Mouse (Mus musculus) colon, adult 2 months (tissue): ENCODE measurements around the gene Olfr657. TPM values are rescaled to one million over a fixed set of nuclear protein-coding genes. Genes with fewer than 3 reads are reported as not detected.

Experiments
- polyA plus RNA-seq: library from polyadenylated mRNA; depleted of rRNA; stranded (reverse); fragments of >200 nt; gene quantifications from 2 replicates; pipeline ENCODE4 v1.2.3, GENCODE M21; 2012; rRNA removed

Olfr657 gene
- polyA plus RNA-seq, result not detected in 2 replicates

DNA sequence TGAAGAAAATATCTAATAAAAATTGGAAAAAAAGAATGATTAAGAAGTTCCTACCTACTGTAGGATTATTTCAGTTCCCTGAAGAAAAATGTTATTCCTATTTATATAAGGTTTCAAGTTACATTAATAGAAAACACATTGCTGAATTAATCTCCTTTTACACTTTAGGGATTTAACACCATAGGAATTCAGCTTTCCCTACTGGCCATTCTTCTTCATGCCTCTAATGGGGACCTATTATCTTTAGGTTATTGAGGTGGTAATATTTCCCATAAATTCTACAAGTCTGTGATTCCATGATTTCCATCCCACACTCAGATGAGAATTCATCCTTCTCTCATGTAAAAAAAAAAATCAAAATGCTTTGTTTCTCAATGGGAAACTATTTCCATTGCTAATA lies at the start of gene Olfr657:
Olfr657 (plus strand) TSS at position 301 of the 400 bp plus-strand sequence.

DNA sequence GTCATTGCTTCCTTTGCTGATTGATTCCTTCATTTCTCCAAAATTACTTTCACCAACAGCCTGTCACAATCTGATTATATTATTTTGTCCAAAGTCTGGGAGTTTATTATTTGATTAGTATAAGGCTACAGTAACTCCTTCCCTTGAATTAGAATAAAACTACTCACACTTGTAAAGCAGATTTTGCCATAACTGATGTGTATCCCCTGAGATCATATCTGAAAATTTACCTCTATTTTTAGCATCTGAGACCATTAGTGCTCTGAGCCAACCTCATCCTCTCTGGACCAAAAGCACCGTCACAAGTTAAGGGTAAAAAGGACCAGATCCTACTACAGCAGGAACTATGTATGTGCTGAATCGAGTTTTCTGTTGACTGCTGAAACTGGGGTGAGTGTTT lies 47.6 kb upstream of the Olfr657 start, which contains the start of gene Olfr653:
Olfr653 (plus strand) TSS at position 301 of the 400 bp plus-strand sequence.

GRCm38 (mm10) chr7:104586725-104587124 lies 37.9 kb upstream of the Olfr657 start, which contains the start of gene Olfr654:
Olfr654 (plus strand) TSS chr7:104587025.

DNA sequence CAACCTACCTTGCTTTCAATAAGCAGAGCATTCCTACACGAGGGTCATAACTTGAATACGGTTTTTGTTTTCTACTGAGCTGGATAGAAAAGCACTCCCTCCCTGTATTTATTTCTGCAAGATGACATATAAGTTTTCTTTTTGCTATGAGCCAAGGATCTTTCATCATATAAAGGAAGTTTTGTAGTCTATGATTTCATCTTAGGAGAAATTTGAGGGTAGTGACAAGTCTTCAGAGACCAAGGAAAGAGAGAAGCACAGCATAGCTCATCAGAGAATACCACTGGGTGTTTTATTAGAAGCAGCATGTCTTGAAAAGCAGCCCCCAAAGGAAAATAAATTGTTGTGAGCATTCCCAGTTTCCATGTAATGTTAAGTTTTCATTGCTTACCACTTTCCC lies 22.9 kb upstream of the Olfr657 start, which contains the start of gene Olfr655:
Olfr655 (minus strand) TSS at position 101 of the 400 bp plus-strand sequence.

DNA sequence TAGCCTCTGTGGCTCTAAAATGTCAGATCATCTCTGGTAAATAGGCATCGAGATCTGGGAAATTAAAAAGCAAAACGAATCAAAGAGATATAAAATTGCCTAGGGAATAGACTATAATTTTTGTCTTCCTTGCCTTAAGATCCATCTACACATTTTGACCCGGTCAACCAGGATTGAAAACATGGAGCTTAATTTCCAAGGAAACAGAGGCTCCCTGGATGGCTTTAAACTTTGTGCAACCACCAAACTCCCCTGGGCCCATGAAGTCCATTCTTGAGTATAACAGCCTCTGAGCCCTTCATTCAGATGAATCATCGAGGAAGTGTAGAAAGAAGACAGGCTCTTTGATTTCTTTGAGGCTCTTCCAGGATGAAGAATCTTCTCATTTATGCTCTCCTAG lies 10.9 kb upstream of the Olfr657 start, which contains the start of gene Olfr656:
Olfr656 (plus strand) TSS at position 301 of the 400 bp plus-strand sequence.

GRCm38 (mm10) chr7:104646841-104647482 lies 22.4 kb downstream of the Olfr657 start, which contains the start of gene Olfr658:
Olfr658 (minus strand) TSS chr7:104647305.

DNA sequence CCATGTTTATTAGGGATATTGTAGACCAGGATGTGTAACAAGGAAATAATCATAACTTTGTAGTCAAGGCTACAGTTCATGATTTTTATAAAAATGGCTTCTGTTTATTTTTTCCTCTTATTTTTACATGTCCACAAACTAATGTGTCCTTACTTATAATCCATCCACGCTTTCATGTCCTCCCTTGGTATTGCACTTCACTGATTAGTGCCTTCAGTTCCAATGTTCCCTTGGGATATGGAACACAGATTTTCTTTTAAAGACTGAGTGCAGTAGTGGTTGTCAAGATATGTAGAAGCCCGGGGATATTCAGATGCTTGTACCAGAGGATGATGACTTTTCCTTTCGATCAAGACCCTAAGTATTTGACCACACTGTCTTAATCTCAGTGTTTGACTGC lies 41.9 kb downstream of the Olfr657 start, which contains the start of gene Olfr659:
Olfr659 (plus strand) TSS at position 301 of the 400 bp plus-strand sequence.

DNA sequence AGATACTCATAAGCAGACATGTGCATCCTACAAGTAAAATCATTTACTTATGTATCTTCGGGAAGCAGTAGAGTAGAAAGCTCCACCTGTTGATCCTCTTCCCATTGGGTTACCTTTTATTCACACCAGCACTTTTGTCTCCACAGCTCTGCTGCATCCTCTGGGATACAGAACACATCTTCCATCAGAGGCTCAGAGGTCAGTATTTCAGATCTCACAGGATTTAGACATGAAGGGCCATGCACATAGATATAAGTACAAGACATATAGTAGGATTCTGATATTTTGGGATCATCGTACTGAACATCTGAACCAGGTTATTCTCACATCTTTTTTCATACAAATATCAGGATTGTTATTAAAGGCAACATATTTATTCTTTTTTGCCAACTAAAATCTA lies 61.6 kb downstream of the Olfr657 start, which contains the start of gene Olfr661:
Olfr661 (plus strand) TSS at position 301 of the 400 bp plus-strand sequence.

Other genes with a start within 250 kb of the Olfr657 start
- 0.08 TPM in 1 of 2 replicates, not detected in the other for gene Trim30c, start 224.0 kb upstream of the Olfr657 start, polyA plus RNA-seq
- gene Trim30a, start 159.6 kb upstream of the Olfr657 start, polyA plus RNA-seq, result 0.77 and 0.94 TPM in 2 replicates
- 1.6 and 2.0 TPM in 2 replicates for gene Trim30d, start 116.9 kb upstream of the Olfr657 start, polyA plus RNA-seq
- gene Olfr651, start 74.7 kb upstream of the Olfr657 start, polyA plus RNA-seq, result not detected in 2 replicates
- not detected in 2 replicates for gene Olfr652, start 63.9 kb upstream of the Olfr657 start, polyA plus RNA-seq
- not detected in 2 replicates for gene Olfr653, start 47.5 kb upstream of the Olfr657 start, polyA plus RNA-seq
- not detected in 2 replicates for gene Olfr654, start 37.8 kb upstream of the Olfr657 start, polyA plus RNA-seq
- gene Olfr655, start 23.0 kb upstream of the Olfr657 start, polyA plus RNA-seq, result 0.17 TPM in 1 of 2 replicates, not detected in the other
- not detected in 2 replicates for gene Olfr656, start 10.8 kb upstream of the Olfr657 start, polyA plus RNA-seq
- 0.07 and 0.08 TPM in 2 replicates for gene Olfr658, start 22.5 kb downstream of the Olfr657 start, polyA plus RNA-seq
- gene Olfr659, start 42.0 kb downstream of the Olfr657 start, polyA plus RNA-seq, result not detected in 2 replicates
- gene Olfr661, start 61.7 kb downstream of the Olfr657 start, polyA plus RNA-seq, result not detected in 2 replicates
- gene Usp17le, start 152.7 kb downstream of the Olfr657 start, polyA plus RNA-seq, result not detected in 2 replicates
- gene Usp17lb, start 217.8 kb downstream of the Olfr657 start, polyA plus RNA-seq, result not detected in 2 replicates
- gene Usp17la, start 232.2 kb downstream of the Olfr657 start, polyA plus RNA-seq, result not detected in 2 replicates